Mouse (Mus musculus): ENCODE data around the gene Cd27. TPM values are rescaled to one million over a fixed set of nuclear protein-coding genes. Genes with fewer than 3 reads are reported as not detected.

Cd27 gene
- polyA plus RNA-seq, 1 experiment from 2014 or later: 1.1 TPM

DNA sequence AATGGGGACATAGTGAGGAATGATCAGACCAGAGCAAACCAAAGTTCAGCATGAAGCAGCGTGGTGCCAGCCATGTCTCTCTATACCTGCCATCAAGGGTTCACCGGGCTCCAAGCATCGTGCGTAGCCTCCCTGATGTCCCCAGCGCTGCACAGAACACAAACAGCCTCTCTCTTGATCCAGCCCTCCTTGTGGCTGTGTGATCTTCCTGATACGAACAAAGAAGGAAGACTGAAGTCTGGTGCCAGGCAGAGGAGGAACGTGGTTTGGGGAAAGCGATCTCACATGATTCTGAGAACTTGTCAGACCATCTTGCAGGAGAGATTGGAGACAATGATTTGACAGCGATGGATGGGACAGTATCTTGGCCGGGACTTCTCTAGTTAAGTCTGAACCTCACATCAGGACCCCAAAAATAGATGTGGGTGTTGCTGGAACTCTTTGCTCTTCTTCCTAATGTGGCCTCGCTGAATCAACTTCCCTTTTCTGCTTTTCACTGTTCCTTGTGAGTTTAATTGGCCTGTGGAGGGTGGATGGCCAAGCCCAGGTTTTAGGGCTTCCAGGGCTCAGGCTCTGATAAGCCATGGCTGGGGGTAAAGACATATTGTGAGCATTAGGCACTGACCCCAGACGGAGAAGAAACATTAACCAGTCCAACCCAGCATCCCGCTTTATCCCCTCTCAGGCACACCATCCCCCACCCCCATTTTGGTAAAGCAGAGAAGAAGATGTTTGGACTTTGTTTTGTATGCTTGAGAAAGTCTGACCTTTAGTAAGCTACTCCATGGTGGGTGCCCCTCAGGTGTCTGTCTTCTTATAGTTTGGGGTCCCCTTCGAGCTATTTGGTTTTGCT, 17.3 kb upstream of the Cd27 start:
- Histone ChIP-seq H3K4me3 (ENCODE audit: low read depth, low read length) (no peak overlapping the region), H3K4me1 (ENCODE audit: control insufficient read depth, insufficient read depth, low read length) (no peaks in the 10 kb centered on the region), H3K9me3 (replicated peaks; ENCODE audit: control insufficient read depth, low read length, poor library complexity, severe bottlenecking) (no peaks in the 10 kb centered on the region), H3K27me3 (ENCODE audit: control insufficient read depth, insufficient read depth, low read depth, low read length) (no peaks in the 10 kb centered on the region), H3K36me3 (ENCODE audit: control insufficient read depth, insufficient read depth, low read length) (no peaks in the 10 kb centered on the region), H3K4me2 (ENCODE audit: low read length) (no peak overlapping the region), H3K9ac (ENCODE audit: low read depth, low read length) (no peak overlapping the region), H3K27ac (ENCODE audit: low read length) (no peak overlapping the region)
- 84% methylated on average over 14 of the region's 14 CpGs for WGBS
- ATAC-seq: no peak

DNA sequence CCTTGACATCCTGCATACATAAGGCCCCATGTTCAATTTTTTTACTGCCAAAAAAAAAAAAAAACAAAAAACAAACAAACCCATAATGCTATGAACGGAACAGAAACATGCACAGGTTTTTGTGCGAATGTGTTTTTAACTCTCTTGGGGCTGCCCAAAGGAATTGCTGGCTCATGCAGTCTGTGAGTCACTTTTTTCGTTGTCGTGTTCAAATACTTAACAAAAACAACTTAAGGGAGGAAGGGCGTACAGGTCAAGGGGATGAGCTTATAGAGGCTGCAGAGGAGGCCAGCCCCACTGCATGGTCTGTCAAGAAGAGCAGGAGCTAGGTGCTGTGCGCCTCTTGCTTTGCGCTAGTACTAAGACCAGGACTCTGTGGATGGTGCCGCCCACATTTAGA, 15.9 kb upstream of the Cd27 start:
- no peaks in the 10 kb centered on the region for H3K9me3 ChIP-seq (replicated peaks; ENCODE audit: control insufficient read depth, low read length, poor library complexity, severe bottlenecking)
- no peak overlapping the region for H3K4me3 ChIP-seq (ENCODE audit: low read depth, low read length)
- H3K36me3 ChIP-seq (ENCODE audit: control insufficient read depth, insufficient read depth, low read length): no peaks in the 10 kb centered on the region
- ATAC-seq: no peak
- no peaks in the 10 kb centered on the region for H3K27me3 ChIP-seq (ENCODE audit: control insufficient read depth, insufficient read depth, low read depth, low read length)
- H3K9ac ChIP-seq (ENCODE audit: low read depth, low read length): no peak overlapping the region
- H3K27ac ChIP-seq (ENCODE audit: low read length): no peak overlapping the region
- 93% methylated on average over 8 of the region's 8 CpGs for WGBS
- H3K4me1 ChIP-seq (ENCODE audit: control insufficient read depth, insufficient read depth, low read length): no peaks in the 10 kb centered on the region
- H3K4me2 ChIP-seq (ENCODE audit: low read length): no peak overlapping the region

DNA sequence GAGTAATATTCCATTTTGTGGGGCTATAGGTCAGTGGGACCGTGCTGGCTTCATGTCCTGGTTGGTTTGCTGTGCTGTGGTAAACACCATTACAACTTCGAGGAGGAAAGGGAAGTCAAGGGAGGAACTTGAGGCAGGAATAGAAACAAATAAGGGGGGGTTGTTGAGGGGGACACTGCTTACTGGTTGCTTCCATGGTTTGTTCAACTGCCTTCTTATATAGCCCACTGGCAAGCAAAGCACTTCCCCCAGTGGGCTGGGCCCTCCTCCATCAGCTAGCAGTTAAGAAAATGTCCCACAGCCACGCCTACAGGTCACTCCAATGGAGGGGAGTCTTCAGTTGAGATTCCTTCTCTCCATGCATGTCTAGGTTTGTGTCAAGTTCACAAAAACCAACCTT, 15.5 kb upstream of the Cd27 start:
- H3K4me2 ChIP-seq (ENCODE audit: low read length): no peak overlapping the region
- H3K9me3 ChIP-seq (replicated peaks; ENCODE audit: control insufficient read depth, low read length, poor library complexity, severe bottlenecking): no peaks in the 10 kb centered on the region
- ATAC-seq: no peak
- H3K4me1 ChIP-seq (ENCODE audit: control insufficient read depth, insufficient read depth, low read length): no peaks in the 10 kb centered on the region
- H3K36me3 ChIP-seq (ENCODE audit: control insufficient read depth, insufficient read depth, low read length): no peaks in the 10 kb centered on the region
- no peak overlapping the region for H3K27ac ChIP-seq (ENCODE audit: low read length)
- H3K4me3 ChIP-seq (ENCODE audit: low read depth, low read length): no peak overlapping the region
- no peak overlapping the region for H3K9ac ChIP-seq (ENCODE audit: low read depth, low read length)
- H3K27me3 ChIP-seq (ENCODE audit: control insufficient read depth, insufficient read depth, low read depth, low read length): no peaks in the 10 kb centered on the region
- 92% methylated on average over 3 of the region's 3 CpGs for WGBS

DNA sequence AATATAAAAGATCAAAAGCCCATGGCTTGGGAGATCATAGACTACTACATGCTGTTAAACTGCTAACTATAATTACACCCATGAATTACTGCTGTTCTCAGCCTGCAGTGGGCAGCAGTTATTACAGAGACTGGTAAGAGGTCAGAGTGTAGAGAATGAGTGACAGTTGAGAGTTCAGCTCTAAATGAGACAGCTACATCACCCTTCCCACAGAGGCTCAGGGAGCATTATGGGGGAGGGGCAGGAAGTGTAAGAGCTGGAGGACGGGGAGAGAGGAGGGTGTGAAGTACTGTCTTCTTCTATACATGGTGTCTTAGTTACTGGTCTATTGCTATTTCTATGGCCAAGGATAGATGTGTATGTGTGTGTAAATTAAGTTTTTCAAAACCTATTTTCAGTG, 7.7 kb upstream of the Cd27 start:
- H3K27me3 ChIP-seq (ENCODE audit: control insufficient read depth, insufficient read depth, low read depth, low read length): no peaks in the 10 kb centered on the region
- H3K36me3 ChIP-seq (ENCODE audit: control insufficient read depth, insufficient read depth, low read length): no peaks in the 10 kb centered on the region
- H3K4me2 ChIP-seq (ENCODE audit: low read length): no peak overlapping the region
- H3K9me3 ChIP-seq (replicated peaks; ENCODE audit: control insufficient read depth, low read length, poor library complexity, severe bottlenecking): no peaks in the 10 kb centered on the region
- 69% methylated on average over 1 of the region's 1 CpGs for WGBS
- no peak overlapping the region for H3K4me3 ChIP-seq (ENCODE audit: low read depth, low read length)
- no peaks in the 10 kb centered on the region for H3K4me1 ChIP-seq (ENCODE audit: control insufficient read depth, insufficient read depth, low read length)
- no peak for ATAC-seq
- no peak overlapping the region for H3K27ac ChIP-seq (ENCODE audit: low read length)
- no peak overlapping the region for H3K9ac ChIP-seq (ENCODE audit: low read depth, low read length)

DNA sequence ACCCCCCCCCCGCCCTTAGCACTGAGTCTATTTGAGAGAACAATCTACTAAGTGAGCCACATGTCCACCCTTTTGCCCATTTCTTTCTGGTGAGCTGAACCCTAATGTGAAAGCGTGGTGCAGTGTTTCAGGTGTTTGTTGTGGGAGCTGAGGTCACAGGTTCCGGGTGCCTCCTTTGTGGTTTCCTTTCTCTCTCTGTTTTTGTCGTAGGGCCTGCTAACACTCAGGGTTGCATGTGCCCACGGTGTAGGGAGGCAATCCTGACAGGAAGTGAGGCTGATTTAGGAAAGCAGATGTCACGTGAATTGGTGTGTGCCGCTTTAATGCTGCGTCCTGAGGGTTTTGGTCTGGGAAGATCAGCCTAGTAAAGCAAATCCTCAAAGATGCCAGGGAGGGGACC, 4.8 kb upstream of the Cd27 start:
- no peaks in the 10 kb centered on the region for H3K4me1 ChIP-seq (ENCODE audit: control insufficient read depth, insufficient read depth, low read length)
- no peak overlapping the region for H3K4me3 ChIP-seq (ENCODE audit: low read depth, low read length)
- no peaks in the 10 kb centered on the region for H3K36me3 ChIP-seq (ENCODE audit: control insufficient read depth, insufficient read depth, low read length)
- WGBS: 86% methylated on average over 8 of the region's 8 CpGs
- H3K27ac ChIP-seq (ENCODE audit: low read length): no peak overlapping the region
- no peaks in the 10 kb centered on the region for H3K27me3 ChIP-seq (ENCODE audit: control insufficient read depth, insufficient read depth, low read depth, low read length)
- no peak overlapping the region for H3K4me2 ChIP-seq (ENCODE audit: low read length)
- ATAC-seq: no peak
- no peak overlapping the region for H3K9ac ChIP-seq (ENCODE audit: low read depth, low read length)
- no peaks in the 10 kb centered on the region for H3K9me3 ChIP-seq (replicated peaks; ENCODE audit: control insufficient read depth, low read length, poor library complexity, severe bottlenecking)

DNA sequence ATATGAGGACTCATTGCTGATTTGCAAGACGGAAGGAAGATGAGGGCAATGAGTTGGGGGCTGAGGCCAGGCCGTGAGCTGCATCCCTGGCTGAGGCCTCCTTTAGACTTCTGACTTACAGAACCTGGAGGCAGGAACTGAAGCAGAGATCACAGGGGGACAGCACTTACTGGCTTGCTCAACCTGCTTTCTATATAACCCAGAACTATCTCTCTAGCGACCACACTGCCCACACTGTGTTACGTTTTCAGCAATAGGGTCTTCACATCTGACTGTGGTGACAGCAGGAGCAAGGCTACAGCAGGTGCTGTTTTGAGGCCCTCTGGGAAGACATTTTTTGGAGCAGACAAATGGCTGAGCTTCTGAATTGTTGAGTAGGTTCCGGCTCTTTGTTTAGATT, 3.8 kb upstream of the Cd27 start:
- no peaks in the 10 kb centered on the region for H3K9me3 ChIP-seq (replicated peaks; ENCODE audit: control insufficient read depth, low read length, poor library complexity, severe bottlenecking)
- no peak overlapping the region for H3K27ac ChIP-seq (ENCODE audit: low read length)
- H3K4me2 ChIP-seq (ENCODE audit: low read length): no peak overlapping the region
- no peaks in the 10 kb centered on the region for H3K36me3 ChIP-seq (ENCODE audit: control insufficient read depth, insufficient read depth, low read length)
- no peaks in the 10 kb centered on the region for H3K27me3 ChIP-seq (ENCODE audit: control insufficient read depth, insufficient read depth, low read depth, low read length)
- 87% methylated on average over 5 of the region's 5 CpGs for WGBS
- ATAC-seq: no peak
- no peak overlapping the region for H3K4me3 ChIP-seq (ENCODE audit: low read depth, low read length)
- H3K4me1 ChIP-seq (ENCODE audit: control insufficient read depth, insufficient read depth, low read length): no peaks in the 10 kb centered on the region
- no peak overlapping the region for H3K9ac ChIP-seq (ENCODE audit: low read depth, low read length)

DNA sequence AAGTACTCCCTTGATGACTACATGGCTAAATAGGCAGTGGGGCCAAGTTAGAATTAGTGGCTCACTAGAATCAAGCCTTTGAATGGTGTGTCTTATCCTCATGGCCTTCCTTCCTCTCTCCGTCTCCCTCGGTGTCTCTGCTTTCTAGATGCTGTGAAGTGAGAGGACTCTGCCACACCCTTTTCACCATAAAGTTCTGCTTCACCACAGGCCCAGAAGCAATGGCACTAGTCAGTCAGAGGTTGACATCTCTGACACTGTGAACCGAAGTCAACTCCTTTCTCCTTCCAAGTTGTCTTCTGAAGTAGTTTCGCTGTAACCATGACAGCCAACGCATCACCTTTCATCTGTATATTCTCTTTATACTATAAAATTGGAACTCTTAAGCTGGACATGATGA, 2.7 kb upstream of the Cd27 start:
- H3K4me3 ChIP-seq (ENCODE audit: low read depth, low read length): no peak overlapping the region
- no peaks in the 10 kb centered on the region for H3K36me3 ChIP-seq (ENCODE audit: control insufficient read depth, insufficient read depth, low read length)
- ATAC-seq: no peak
- no peak overlapping the region for H3K4me2 ChIP-seq (ENCODE audit: low read length)
- H3K9me3 ChIP-seq (replicated peaks; ENCODE audit: control insufficient read depth, low read length, poor library complexity, severe bottlenecking): no peaks in the 10 kb centered on the region
- H3K9ac ChIP-seq (ENCODE audit: low read depth, low read length): no peak overlapping the region
- 92% methylated on average over 5 of the region's 5 CpGs for WGBS
- no peaks in the 10 kb centered on the region for H3K4me1 ChIP-seq (ENCODE audit: control insufficient read depth, insufficient read depth, low read length)
- H3K27ac ChIP-seq (ENCODE audit: low read length): no peak overlapping the region
- no peaks in the 10 kb centered on the region for H3K27me3 ChIP-seq (ENCODE audit: control insufficient read depth, insufficient read depth, low read depth, low read length)

DNA sequence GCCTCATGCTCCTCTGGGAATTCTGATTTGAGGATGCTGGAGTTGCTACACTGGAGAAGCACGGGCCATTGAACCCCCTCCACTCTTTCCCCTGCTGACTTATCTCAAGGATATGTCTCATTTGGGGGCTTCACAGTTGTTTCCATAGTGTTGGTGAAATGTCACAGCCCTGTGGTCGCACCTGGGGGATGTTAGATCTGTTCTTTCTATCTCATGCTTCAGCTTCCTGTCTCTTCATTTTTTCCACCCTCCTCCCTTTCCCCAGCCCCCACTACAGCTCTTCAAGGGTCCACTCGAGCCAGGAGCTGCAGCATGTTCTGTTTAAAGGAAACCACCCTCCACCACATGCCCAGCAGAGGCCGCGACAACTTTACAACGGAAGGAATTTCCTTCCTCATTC, 1.6 kb upstream of the Cd27 start:
- no peaks in the 10 kb centered on the region for H3K9me3 ChIP-seq (replicated peaks; ENCODE audit: control insufficient read depth, low read length, poor library complexity, severe bottlenecking)
- no peak overlapping the region for H3K4me2 ChIP-seq (ENCODE audit: low read length)
- no peak overlapping the region for H3K4me3 ChIP-seq (ENCODE audit: low read depth, low read length)
- ATAC-seq: no peak
- no peak overlapping the region for H3K9ac ChIP-seq (ENCODE audit: low read depth, low read length)
- no peaks in the 10 kb centered on the region for H3K4me1 ChIP-seq (ENCODE audit: control insufficient read depth, insufficient read depth, low read length)
- H3K27ac ChIP-seq (ENCODE audit: low read length): no peak overlapping the region
- no peaks in the 10 kb centered on the region for H3K36me3 ChIP-seq (ENCODE audit: control insufficient read depth, insufficient read depth, low read length)
- no peaks in the 10 kb centered on the region for H3K27me3 ChIP-seq (ENCODE audit: control insufficient read depth, insufficient read depth, low read depth, low read length)
- 87% methylated on average over 6 of the region's 6 CpGs for WGBS

DNA sequence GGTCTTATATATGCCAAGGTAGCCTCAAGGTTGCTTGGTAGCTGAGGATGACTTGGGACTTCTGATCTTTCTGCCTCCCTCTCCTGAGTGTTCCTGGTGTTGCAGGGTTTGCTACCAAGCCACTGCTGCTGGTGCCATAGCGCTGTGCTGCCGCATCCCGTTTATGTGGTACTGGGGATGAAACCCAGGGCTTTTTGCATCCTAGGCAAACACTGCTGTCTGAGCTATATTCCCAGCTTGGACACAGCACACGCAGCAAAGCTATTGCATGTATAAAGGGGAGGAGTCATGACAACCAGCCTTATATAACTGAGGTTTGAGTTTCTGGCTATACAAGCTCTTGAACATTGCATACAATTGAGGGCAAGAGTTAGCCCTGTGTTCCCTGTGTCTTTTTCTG, 611 bp upstream of the Cd27 start:
- no peak for ATAC-seq
- Histone ChIP-seq H3K36me3 (ENCODE audit: control insufficient read depth, insufficient read depth, low read length) (no peaks in the 10 kb centered on the region), H3K27me3 (ENCODE audit: control insufficient read depth, insufficient read depth, low read depth, low read length) (no peaks in the 10 kb centered on the region), H3K9me3 (replicated peaks; ENCODE audit: control insufficient read depth, low read length, poor library complexity, severe bottlenecking) (no peaks in the 10 kb centered on the region), H3K4me2 (ENCODE audit: low read length) (no peak overlapping the region), H3K4me1 (ENCODE audit: control insufficient read depth, insufficient read depth, low read length) (no peaks in the 10 kb centered on the region), H3K4me3 (ENCODE audit: low read depth, low read length) (no peak overlapping the region), H3K9ac (ENCODE audit: low read depth, low read length) (no peak overlapping the region), H3K27ac (ENCODE audit: low read length) (no peak overlapping the region)
- 87% methylated on average over 4 of the region's 4 CpGs for WGBS

Measured in midbrain, embryonic 16.5 days (tissue).